Mouse (Mus musculus) ES-Bruce4 (cell line): ENCODE measurements at regions not wholly inside any gene's neighbourhood (a gene's known extent, or its start where the extent isn't known, plus 50 kb on each side); places are given as distances from the start of the nearest gene placed in this dataset.

Experiments used
- H3K27ac ChIP-seq: 2 replicates; pipeline ENCODE4 v1.5.1; 2012; ENCODE audit warnings: low read length, inconsistent platforms; ENCODE audit not compliant: insufficient read depth
- H3K27me3 ChIP-seq: 2 replicates; pipeline ENCODE4 v1.6.1; 2012; ENCODE audit warnings: mild to moderate bottlenecking, low read length, inconsistent platforms; ENCODE audit not compliant: control insufficient read depth, poor library complexity, insufficient read depth, severe bottlenecking
- H3K36me3 ChIP-seq: 2 replicates; pipeline ENCODE4 v1.6.1; 2012; ENCODE audit warnings: inconsistent platforms, mild to moderate bottlenecking, low read length, moderate library complexity; ENCODE audit not compliant: control insufficient read depth, poor library complexity, insufficient read depth, severe bottlenecking
- H3K4me1 ChIP-seq: one replicate; pipeline ENCODE4 v1.8.1; 2011; ENCODE audit warnings: low read length; ENCODE audit not compliant: control insufficient read depth, insufficient read depth
- H3K4me3 ChIP-seq: 2 replicates; pipeline ENCODE4 v1.5.1; 2011; ENCODE audit warnings: low read depth, mild to moderate bottlenecking, low read length
- H3K9ac ChIP-seq: 2 replicates; pipeline ENCODE4 v1.6.1; 2012; ENCODE audit warnings: low read depth, mild to moderate bottlenecking, inconsistent platforms; ENCODE audit not compliant: poor library complexity, severe bottlenecking
- H3K9me3 ChIP-seq: replicated peaks from 2 replicates; pipeline ENCODE4 v1.6.1; 2012; ENCODE audit warnings: mild to moderate bottlenecking, low read length, inconsistent platforms; ENCODE audit not compliant: control insufficient read depth, poor library complexity, insufficient read depth, severe bottlenecking
- CTCF ChIP-seq: IDR thresholded peaks from one replicate; pipeline ENCODE4 v1.8.1; 2011; ENCODE audit warnings: low read depth, low read length
- EP300 ChIP-seq: IDR thresholded peaks from 2 replicates; pipeline ENCODE4 v1.6.1; 2011; ENCODE audit warnings: low read depth, low read length; ENCODE audit not compliant: insufficient read depth
- POLR2A ChIP-seq: IDR thresholded peaks from one replicate; pipeline ENCODE4 v1.8.1; 2011; ENCODE audit warnings: low read length; ENCODE audit not compliant: insufficient read depth

- Histone ChIP-seq H3K27me3 (no peaks in the 10 kb centered on the region; the same call in 1 of the 2 replicates), H3K4me3 (no peak overlapping the region), H3K4me1 (no peaks in the 10 kb centered on the region), H3K36me3 (no peaks in the 10 kb centered on the region), H3K9ac (no peak overlapping the region), H3K27ac (no peak overlapping the region), H3K9me3 (no peaks in the 10 kb centered on the region)
- no peak for TF ChIP-seq EP300
- TF ChIP-seq POLR2A = no peak
- TF ChIP-seq CTCF = no peak
Observed at GRCm38 (mm10) chr2:147269171-147269570, 75.1 kb upstream of the Nkx2-2 start.

DNA sequence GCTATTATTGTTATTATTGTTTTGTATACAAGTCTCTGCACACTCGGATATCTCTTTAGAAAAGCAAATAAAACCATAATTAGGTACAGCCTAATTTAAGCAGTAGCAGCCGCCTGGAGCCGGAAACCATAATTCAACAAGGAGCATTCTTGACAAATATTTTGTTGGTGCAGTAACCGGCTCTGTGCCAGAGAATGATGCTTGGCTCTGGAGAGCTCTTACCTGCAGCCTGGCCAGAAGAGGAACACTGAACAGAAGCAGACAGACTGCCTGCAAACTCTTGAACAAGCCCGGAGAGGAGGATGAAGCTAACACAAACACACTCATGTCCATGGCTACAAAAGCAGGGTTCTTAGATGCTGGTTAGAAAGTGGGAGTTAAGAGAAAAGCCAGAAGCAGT is 73.9 kb upstream of the Nkx2-2 start:
- Histone ChIP-seq H3K9ac (no peak overlapping the region), H3K4me3 (no peak overlapping the region), H3K36me3 (no peaks in the 10 kb centered on the region), H3K27ac (no peak overlapping the region), H3K27me3 (no peaks in the 10 kb centered on the region; the same call in 1 of the 2 replicates), H3K9me3 (no peaks in the 10 kb centered on the region), H3K4me1 (no peaks in the 10 kb centered on the region)
- TF ChIP-seq CTCF (no peak), POLR2A (no peak), EP300 (no peak)

GRCm38 (mm10) chr2:147267257-147267656 is 73.2 kb upstream of the Nkx2-2 start:
- H3K9ac ChIP-seq = no peak overlapping the region
- H3K4me1 ChIP-seq = no peaks in the 10 kb centered on the region
- no peaks in the 10 kb centered on the region; the same call in 1 of the 2 replicates for H3K27me3 ChIP-seq
- H3K9me3 ChIP-seq = no peaks in the 10 kb centered on the region
- H3K4me3 ChIP-seq = no peak overlapping the region
- H3K27ac ChIP-seq = no peak overlapping the region
- no peaks in the 10 kb centered on the region for H3K36me3 ChIP-seq
- TF ChIP-seq POLR2A (no peak), CTCF (no peak), EP300 (no peak)

DNA sequence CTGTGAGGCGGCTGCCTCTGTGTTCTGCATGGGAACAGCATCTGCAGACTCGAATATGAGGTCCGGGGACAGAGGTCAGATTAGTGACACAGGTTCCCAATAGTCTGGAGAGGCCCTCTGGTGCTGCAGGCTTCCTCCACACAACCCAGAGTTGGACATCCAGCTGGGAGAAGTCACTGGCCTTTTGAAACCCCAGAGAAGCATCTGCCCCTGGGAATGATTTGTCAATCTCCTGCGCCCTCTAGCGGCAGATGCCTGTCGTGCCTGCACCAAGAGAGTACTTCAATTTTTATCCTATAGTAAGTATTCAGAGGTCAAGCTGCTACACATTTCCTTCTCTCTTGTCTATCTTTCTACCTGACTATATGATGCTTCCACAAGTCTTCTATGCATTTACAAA is 62.7 kb upstream of the Nkx2-2 start:
- TF ChIP-seq POLR2A = no peak
- TF ChIP-seq CTCF = peak; percentile 94
- TF ChIP-seq EP300 = no peak
- H3K9me3 ChIP-seq = no peaks in the 10 kb centered on the region
- peaks cover 1% of the 10 kb centered on the region; the same call in 1 of the 2 replicates for H3K27me3 ChIP-seq
- no peaks in the 10 kb centered on the region for H3K4me1 ChIP-seq
- H3K4me3 ChIP-seq = no peak overlapping the region
- H3K27ac ChIP-seq = no peak overlapping the region
- H3K9ac ChIP-seq = no peak overlapping the region
- no peaks in the 10 kb centered on the region for H3K36me3 ChIP-seq

GRCm38 (mm10) chr2:147254944-147255343 is 60.9 kb upstream of the Nkx2-2 start:
- Histone ChIP-seq H3K27me3 (peaks cover 1% of the 10 kb centered on the region; the same call in 1 of the 2 replicates), H3K9ac (no peak overlapping the region), H3K36me3 (no peaks in the 10 kb centered on the region), H3K4me1 (no peaks in the 10 kb centered on the region), H3K9me3 (no peaks in the 10 kb centered on the region), H3K27ac (no peak overlapping the region), H3K4me3 (no peak overlapping the region)
- TF ChIP-seq CTCF = no peak
- TF ChIP-seq EP300 = no peak
- TF ChIP-seq POLR2A = no peak

DNA sequence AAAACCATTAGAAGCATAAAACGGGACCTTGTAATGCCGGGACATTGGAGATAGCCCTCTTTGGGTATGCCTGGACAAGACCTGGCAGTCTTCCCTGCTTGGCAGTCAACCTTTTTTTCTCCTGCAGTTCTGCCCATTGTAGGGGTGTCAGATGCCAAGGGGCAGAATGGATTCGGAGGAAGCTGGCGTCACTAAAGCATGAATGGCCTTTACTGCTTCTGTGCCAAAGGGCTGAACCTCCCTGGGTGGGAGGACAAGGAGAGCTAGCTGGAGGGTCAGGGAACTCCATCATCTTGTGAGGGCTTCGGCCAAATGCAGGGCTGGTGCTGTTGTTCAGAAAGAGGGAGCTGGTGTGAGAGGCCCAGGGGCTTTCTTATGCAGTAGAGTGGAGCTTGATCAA is 60.1 kb upstream of the Nkx2-2 start:
- Histone ChIP-seq H3K27ac (no peak overlapping the region), H3K27me3 (peaks cover 1% of the 10 kb centered on the region; the same call in 1 of the 2 replicates), H3K9me3 (no peaks in the 10 kb centered on the region), H3K9ac (no peak overlapping the region), H3K4me3 (no peak overlapping the region), H3K4me1 (no peaks in the 10 kb centered on the region), H3K36me3 (no peaks in the 10 kb centered on the region)
- no peak for TF ChIP-seq EP300
- TF ChIP-seq POLR2A = no peak
- TF ChIP-seq CTCF = no peak
